Mouse (Mus musculus): ENCODE data around the gene Wdr81.

Wdr81 gene

DNA sequence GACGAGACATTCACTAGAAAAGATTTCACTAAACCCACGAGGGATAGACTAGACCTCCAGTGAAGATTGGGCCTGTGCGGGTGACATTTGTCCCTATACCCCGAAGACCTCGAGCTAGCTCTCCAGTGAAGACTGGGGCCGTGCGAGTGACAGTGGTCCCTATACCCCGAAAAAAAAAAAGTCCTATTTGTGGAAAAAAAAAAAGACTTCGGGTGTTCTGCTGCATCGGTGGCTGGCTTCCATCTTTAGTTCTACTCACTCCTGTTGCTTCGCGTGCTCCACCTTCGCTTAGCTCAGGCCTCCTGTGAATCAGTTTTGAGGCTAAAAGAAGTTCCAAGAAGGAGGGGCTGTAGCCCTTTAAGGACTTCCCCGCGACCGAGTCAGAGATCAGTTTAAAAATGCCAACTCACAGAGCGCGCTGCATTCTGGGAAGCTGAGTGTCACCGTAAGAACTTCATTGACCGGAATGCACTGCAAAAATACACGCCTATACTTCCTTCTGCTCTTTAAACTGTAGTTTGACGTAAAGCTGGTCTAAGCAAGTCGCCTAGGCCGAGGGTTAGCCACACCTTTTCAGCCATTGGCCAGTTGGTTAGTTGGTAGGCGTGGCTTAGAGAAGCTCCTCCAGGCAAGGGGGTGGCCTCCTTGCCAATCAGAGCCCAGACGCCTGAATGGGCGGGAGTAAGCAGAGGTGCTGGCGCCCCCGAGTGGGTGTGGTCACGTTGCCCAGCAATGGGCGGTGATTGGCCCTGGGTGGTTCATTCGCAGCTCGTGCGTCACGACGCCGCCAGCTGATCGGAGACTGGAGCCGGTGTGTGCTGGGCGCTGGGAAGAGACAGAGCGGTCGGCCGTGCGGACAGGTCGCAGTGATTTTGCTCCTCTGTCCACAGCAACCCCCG, 6.6 kb upstream of the Wdr81 start, which contains the start of gene Tlcd2:
Tlcd2 (plus strand) TSS at position 872 of the 899 bp plus-strand sequence.
- peak; percentile 100 for DNase-seq (ENCODE audit: low read depth, low spot score)

DNA sequence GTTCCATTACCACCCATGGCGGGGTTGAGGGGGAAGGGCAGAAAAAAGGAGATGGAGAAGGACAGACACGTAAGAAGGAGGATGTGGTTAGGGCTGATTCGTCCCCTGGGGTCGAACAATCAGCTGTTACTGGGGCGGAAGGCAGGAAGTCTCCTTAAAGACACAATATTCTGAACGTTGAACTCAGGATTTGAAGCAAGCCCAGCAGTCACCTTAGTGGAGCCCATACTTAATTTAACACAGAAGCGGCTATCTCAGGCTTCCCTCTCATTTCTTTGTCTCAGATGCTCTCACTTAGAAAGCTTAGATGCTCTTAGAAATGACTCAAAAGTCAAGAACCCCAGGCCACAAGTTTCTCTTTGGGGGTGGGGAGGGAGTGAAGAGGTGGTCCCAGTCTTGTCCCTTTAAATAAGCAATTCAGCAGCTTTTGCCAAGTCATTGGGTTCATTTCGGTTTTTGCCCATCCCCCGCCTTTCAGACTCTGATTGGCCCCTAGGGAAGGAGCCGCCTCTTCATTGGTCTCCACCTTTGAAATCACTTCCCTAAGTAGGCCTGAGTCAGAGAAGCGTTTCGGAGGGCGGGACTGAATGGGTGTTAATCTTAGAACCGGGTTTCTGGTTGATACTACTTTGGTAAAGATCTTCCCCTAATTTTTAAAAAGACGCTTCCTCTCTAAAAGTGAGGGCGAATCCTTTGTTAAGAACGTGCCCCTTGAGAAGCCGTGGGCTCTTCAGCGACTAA, 5.8 kb upstream of the Wdr81 start:
- peak; percentile 98 for DNase-seq (ENCODE audit: low read depth, low spot score)

DNA sequence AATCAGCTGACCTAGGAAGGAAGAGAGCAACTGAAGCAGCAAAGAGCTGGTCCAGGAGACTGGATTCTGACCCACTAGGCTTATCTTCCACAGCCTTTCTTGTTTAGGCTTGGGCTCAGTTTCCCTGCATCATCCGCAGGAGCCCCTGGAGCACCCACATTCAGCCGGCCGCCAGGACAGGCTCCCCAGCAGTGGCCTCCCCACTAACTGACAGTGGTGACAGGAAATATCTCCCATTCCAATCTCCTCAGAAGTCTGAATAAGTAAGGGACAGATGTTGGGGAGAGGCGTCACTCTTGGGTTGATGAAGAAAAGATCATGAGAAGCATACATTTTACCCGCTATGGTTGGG, 5.2 kb upstream of the Wdr81 start:
- no peak for DNase-seq (ENCODE audit: low read depth, low spot score)

DNA sequence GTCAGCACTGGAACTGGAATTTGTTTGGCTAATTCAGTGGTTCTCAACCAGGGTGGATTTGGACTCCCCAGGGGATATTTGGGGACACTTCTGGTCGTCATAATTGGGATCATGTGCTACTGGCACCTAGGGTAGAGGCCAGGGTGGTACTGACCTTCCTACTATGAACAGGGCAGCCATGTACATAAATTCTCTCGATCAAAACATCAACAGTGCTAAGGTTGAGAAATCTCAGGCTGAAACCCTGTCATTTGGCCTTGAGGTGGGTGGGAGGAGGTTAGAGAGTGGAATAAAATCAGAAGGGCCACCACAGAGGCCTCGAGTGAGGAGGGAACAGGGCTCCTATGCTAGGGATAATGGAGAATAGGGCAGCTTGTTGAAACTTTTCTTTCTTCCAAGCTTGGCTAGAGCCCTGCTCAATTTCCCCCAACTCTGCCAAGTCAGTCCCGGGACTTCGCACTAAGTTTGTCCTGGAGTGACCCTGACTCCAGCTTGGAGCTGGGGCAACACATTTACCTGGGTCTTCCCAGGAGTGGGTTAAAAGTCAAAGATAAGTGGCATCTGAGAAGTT, 4.7 kb upstream of the Wdr81 start:
- no peak for DNase-seq (ENCODE audit: low read depth, low spot score)

DNA sequence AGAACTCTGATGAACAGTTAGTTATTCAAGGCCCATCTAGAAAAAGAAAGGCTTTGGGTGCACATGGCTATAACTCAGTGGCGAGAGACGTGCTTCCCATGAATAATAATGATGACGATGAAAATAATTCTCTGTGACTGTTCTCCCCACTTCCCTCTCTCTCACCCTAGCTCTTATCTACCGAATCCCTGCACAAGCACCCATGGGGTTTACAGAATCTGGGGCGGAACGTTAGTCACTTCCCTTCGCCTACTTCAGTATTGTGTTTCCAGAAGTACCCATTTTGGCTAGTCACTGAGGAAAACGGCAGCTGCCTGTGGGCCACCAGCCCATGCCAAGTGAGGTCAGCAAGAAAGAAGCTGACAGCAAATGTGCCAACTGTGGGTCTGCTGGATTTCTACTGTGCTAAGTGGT, 4.1 kb upstream of the Wdr81 start:
- peak; percentile 69 for DNase-seq (ENCODE audit: low read depth, low spot score)

DNA sequence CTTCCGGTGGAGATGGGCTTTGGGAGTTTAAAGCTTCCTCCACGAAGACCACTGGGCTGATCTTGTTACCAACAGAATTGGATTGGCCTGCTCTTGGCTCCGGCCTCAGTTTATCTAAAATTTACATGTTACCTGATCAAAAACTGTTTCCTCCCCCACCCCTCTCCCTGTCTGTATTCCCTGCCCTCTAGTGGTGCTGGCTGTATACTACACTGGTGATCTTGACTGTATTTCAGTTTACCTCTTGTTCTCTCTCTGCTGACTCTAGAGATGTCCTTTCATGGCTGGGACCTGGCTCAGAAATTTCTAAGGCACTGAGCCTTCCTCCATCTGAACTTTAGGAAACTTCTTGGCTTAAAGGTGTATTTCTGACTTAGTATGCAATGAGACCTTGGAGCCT, 3.7 kb upstream of the Wdr81 start:
- peak; percentile 88 for DNase-seq (ENCODE audit: low read depth, low spot score)

DNA sequence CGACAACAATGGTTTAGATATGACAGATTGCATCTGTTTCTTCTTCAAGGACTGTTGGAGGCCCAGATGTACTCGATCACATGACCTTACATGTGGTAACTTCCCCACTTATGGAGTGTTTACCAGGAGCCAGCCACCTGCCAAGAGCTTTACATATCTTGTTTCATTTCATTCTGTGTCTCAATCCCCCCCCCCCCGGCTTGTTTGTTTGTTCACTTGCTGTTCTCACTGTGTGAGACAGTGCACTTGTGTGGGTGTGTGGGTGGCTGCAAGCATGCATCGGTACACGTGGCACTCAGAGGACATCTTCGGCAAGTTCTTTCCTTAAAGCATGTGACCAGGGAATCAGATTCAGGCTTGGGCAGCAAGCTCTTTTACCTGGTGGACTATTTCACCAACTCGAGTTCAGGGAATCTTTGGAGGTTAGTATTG, 1.9 kb upstream of the Wdr81 start:
- peak; percentile 86 for DNase-seq (ENCODE audit: low read depth, low spot score)

DNA sequence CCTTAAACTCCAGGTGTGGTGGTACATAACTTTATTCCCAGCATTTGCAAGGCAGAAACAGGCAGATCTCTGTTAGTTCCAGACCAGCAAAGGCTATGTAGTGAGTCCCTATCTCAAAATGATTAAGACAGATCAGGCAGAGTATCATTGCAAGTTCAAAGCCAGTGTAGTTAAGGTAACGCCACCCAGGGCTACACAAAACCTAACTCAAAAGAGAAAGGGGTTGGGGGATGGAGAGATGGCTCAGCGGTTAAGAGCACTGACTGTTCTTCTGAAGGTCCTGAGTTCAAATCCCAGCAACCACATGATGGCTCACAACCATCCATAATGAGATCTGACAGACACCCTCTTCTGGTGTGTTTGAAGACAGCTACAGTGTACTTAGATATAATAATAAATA, 1.5 kb upstream of the Wdr81 start:
- peak; percentile 59 for DNase-seq (ENCODE audit: low read depth, low spot score)

DNA sequence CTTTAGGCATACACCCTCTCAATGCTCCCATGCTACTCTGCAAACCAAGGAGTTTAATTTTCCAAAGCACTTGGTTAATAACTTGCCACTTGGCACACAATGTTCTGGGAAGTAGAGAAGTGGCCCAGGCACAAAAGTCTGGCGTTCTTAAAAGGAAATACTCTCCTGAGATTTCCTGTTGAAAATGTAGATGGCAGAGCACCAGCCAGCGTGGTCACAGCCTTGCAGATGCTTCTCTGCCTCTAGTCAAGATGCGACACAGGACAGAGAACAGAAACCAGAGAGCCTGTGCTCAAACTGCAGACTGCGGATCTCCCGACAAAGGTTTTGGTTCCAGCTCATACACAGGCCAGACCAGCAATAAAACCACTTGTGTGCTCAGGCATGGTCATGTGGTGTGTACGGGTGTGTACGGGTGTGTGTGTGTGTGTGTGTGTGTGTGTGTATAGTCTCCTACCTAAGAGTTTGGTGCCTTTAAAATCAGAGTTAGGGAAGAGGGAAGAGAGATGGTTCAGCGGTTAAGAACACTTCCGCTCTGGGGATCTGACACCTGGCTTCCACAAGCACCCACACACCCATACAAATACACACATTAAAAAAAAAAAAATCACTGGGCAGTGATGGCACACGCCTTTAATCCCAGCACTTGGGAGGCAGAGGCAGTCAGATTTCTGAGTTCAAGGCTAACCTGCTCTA, 672 bp upstream of the Wdr81 start:
- DNase-seq (ENCODE audit: low read depth, low spot score): peak; percentile 91

DNA sequence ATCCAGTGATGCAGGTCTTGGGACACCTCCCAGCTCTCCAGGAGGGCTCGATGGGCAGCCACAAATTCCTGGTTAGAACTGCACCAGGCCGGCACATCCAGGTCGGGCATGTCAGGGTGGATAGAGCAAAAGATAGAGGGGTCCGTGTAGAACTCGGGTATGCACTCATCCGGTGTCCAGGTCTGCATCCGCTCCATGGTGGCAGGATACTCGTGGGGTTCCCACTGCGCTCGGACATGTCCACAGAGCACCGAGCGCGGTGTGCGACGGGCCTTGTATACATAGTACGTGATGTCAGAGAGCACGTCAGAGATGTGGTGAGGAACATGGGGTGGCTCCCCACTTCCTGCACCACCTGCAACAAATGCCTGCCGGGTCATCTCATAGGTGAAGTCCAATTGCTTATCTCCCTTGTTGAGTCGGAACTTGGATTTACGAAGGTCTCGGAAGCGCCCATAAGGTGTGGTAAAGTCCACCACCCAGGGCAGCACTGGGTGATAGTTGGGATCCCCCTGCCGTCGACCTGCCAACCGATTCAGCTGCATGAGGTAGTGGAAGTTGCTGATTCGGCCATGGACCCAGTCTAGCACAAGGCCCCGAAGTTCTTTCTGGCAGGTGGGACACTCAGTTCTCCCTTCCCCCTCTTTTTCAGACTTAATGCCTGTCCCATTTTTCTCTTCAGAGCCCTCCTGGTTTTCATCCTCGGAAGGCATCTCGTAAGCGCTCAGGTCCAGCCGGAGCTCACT, 1.5 kb downstream of the Wdr81 start:
- DNase-seq (ENCODE audit: low read depth, low spot score): no peak

DNA sequence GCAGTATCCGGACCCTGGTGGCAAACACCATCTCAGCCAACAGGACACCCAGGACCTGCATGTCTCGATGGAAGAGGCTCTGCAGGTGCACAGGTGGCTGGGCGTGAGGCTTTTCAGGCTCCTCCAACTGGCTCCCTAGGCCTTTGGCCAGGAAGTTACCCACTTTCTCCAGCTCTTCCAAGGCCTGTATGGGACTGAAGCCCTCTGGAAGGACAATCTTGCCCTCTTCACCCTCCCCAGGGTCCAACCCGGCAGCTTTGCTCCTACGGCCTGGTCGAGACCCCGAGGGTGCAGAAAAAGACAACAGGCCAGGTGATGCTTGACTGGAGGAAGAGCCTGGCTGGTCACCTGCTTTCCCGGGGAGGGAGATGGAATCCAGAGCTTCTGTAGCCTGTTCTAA, 2.4 kb downstream of the Wdr81 start:
- no peak for DNase-seq (ENCODE audit: low read depth, low spot score)

DNA sequence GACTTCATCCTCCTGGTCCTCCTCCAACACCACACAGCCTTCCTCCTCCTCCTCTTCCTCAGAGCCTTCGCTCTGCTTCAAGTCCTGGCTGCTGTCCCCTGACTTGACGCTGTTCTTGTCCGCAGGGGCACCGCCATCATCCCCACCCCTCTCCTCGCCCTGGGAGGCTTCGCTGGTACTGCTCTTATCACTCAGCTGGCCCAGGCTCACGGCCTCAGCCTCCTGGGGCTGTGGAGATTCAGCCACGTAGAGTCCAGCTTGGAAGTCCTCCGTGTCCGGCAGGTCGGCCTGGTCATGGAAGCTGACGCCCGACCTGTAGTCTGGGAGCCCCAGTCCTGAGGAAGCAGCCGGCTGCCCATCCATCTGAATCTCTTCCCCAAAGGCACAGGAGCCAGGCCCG, 3.6 kb downstream of the Wdr81 start:
- DNase-seq (ENCODE audit: low read depth, low spot score): no peak

DNA sequence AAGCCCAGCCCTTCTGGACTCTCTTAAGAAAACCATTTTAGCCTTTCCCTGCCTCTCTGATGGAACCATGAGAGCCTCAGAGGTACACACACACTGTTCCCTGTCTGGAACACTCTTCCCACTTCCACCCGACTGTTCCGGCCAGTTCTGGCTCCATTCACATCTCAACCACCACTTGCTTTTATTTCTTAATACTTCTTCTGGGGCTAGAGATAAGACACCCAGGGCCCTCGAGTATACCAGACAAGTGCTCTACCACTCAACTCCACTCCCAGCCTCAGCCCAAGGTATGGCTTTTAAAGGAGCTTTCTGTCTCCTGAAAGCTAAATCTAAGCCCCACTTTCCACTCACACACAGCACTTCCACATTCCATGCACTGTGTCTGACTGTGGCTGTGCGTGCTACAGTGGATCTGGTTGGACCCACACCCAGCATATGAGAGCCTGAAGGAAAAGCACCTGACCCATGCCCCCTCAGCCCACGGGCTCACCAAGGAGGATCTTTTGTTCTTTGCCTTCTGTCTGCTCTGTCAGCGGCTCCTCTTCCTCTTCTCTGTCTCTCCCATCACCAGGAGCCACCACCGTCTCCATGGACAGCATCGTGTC, 4.1 kb downstream of the Wdr81 start:
- DNase-seq (ENCODE audit: low read depth, low spot score): no peak

DNA sequence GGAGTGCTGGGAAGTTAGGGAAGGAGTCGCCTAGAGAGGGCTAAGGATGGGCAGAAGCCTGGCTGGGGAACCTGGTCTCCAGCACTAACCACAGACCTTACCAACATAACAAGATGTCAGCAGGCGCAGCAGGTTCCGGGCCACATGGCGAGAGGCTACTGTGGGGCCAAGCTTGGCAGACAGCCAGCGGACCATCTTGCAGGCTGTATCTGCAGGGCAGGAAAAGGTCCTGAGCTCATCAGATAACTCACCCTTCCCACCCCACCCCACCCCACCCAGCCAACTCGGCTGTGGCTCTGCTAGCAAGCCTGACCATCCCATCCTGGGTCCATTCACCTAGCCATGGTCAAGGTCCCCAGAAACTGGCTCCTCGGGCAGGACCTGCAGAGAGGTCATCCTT, 4.8 kb downstream of the Wdr81 start:
- no peak for DNase-seq (ENCODE audit: low read depth, low spot score)

DNA sequence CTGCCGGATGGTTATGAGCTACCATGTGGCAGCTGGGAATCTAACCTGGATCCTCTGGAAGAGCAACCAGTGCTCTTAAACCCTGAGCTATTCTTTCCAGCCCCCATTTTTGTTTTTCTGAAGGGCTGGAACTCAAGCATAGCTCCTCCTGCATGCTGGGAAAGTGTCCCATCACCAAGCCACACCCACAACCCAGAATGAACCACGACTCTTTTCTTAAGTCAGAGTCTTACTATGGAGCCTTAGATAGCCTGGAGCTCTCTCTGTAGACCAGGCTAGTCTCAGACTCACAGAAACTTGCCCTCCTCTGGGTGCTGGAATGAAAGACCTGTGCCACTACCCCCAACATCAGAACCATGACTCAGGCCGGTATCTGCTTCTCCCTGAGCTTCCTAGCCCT, 5.9 kb downstream of the Wdr81 start:
- DNase-seq (ENCODE audit: low read depth, low spot score): no peak

DNA sequence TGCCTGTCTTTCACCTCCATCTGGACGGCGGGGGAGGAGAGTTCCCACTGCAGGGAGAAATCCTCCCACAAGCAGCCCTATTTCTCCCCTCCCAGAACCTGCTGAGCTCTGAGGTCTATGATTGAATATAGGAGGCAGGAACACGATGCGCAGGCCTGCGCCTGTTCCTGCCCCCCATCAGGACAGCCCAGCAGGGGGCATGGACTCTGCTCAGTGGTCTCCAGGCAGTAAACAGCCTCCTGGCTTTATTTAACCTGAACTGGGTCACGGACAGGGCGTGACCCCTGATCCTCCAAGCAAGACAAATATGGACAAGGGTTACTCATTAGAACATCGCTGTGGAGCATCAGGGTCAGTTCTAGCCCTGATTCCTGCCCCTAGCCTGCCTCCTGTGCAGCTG, 10.8 kb downstream of the Wdr81 start:
- DNase-seq (ENCODE audit: low read depth, low spot score): no peak

DNA sequence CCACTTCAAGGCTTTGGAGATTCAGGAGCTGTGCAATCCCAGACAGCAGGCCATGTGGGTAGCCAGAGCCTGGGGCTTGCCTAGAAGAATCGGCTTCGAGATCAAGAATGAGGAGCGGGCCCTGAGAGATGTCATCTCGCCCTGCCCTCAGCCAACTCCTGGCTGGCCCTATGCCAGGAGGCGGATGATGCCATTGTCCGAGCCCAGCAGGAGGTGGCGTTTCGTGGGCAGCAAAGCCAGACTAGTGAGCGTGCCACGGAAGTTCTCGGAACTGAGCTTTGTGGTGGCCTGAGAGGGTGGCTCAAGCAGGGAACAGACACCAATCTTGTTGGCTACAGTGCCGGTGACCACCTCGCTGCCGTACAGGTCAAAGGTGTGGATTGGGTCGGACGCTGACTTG, 12.9 kb downstream of the Wdr81 start:
- DNase-seq (ENCODE audit: low read depth, low spot score): no peak

DNA sequence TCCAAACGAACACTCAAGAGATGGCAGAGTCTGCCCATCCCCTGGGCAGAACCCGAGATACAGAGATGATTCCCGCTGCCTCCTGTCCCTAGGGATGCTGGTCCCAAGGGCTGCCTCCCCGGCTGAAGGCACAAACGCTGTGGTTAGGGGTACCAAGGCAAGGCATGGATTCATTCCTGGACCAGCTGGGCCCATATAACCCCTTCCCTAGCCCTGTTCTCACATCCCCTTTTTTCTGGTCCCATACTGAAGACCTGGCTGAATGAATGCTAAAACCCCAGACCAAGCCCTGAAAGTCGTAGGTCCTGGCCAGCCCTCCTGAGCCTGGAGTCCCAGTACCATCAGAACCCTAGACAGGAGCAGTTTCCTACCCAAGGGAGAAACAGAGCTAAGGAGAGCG, 13.5 kb downstream of the Wdr81 start:
- no peak for DNase-seq (ENCODE audit: low read depth, low spot score)

DNA sequence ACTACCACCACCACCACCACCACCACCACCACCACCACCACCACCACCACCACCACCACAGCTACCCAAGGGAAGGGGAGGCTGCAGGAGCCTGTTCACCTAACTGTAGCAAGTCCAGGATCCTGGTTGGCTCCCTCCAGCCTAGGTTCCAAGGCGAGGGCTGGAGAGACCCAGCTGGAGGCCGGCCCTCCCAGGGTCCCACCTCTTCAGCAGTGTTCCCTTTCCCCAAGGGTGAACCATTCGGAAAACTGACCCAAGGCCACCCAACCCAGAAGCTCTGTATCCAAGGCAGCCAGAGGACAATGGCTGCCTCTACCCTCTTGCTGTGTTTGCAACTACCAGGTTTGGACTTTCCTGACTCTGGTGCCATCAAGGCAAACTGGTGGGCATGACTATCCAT, 14.6 kb downstream of the Wdr81 start:
- DNase-seq (ENCODE audit: low read depth, low spot score): no peak

DNA sequence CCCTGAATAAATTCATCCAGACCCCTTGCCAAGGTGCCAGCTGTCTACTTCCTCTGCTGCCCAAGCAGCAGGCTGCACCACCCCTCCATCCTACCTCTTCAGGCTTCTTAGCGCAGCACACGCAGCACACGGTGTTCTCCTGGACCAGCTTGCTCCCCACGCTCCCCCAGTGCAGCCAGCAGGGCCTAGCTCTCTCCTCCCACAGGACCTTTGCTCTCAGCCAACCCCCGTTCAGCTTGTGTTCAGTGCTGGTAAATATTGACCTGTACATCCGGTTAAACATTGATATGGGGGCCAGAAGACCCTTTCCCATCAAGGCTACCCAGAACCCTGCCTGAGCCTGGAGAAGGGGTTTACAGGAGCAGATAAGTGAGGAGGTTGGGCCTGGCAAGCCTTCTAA, 15.2 kb downstream of the Wdr81 start, which contains the start of gene Serpinf2:
Serpinf2 (minus strand) TSS at position 229 of the 400 bp plus-strand sequence.
- no peak for DNase-seq (ENCODE audit: low read depth, low spot score)

DNA sequence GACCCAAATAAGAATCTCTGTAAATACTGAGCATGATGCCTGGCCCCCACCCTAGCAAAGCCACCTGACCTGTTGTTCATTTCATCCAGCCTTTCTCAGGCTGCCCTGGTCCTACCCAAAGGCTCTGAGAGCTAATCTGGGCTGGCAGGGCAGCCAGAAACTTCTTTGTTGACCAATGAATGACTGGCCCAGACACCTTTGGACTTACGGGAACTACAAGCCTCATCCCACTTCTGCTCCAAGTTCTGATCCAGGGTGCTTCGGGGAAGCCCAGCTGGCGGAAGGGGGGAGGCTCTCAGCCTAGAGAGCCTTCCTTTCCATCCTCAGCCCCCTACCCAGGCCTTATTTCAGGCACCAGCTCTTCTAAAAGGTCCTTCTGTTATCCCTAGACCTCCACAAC, 15.7 kb downstream of the Wdr81 start:
- DNase-seq (ENCODE audit: low read depth, low spot score): no peak

Data from A20 (cell line).